Mouse (Mus musculus) liver, adult 2 months (tissue): ENCODE data around the gene Tnf.

ENCODE experiments used
- CTCF ChIP-seq: fragments of 200-500 bp; IDR thresholded peaks from 2 replicates; pipeline ENCODE4 v1.5.1; 2011; ENCODE audit warnings: low read depth, low read length, control low read depth
- POLR2A ChIP-seq: fragments of 200-500 bp; IDR thresholded peaks from 2 replicates; pipeline ENCODE4 v1.6.1; 2011; ENCODE audit warnings: low read length, control low read depth; ENCODE audit not compliant: insufficient read depth; ENCODE audit errors: extremely low read depth

- no peak for TF ChIP-seq CTCF
- no peak for TF ChIP-seq POLR2A
Measured at GRCm38 (mm10) chr17:35213071-35213470, 11.3 kb upstream of the Tnf start.
